Mouse (Mus musculus): ENCODE results near the gene Met.

The Met gene

DNA sequence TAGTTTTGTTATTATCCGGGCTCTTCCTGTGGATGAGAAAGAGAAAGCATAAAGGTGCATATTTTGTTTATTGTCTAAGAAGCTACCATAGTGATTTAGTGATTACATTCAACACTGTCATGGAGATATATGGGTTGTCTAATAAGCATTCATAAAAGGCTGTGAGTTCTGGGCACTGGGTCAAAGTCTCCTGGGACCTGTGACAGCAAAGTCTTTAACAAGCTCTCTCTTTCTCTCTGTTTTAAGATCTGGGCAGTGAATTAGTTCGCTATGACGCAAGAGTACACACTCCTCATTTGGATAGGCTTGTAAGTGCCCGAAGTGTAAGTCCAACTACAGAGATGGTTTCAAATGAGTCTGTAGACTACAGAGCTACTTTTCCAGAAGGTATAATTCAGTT, 85.2 kb downstream of the Met start:
- DNase-seq (ENCODE audit: low spot score), result no peak

DNA sequence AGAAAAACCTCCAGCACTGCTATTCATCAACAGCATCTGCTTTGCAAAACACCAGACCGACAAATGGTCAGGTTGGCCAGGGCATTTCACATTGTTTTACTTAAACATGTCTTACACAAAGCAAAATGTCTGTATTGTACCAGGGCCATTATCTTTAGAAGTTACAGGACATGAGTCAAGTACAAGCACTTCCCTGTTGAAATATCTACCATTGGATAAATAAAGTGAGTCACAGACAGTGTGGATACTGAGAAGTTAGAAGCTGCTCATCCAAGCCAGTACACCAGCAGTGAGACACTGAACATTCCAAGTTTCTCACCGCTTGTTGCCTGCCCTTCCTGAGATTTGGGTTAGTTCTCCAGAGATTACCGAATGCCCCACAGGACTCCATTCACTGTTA, 86.0 kb downstream of the Met start:
- DNase-seq (ENCODE audit: low spot score), result no peak

DNA sequence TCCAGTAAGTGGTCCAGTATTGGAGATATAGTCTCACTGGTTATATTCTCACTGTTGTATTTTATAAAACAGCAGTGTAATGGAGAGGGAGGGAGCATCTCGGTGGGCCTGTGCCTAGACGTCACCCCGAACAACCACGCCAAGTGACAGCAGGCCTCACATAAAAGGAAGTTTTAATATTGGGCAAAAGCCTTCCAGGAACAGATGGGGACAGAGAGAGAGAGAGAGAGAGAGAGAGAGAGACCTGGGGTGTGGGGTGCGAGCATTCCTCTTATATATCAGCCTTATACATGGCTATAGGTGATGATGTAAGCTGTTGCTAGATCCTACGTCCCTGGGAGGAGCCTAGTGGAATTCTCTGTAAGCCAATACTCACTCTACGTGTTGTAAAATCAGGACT, 90.7 kb downstream of the Met start:
- DNase-seq (ENCODE audit: low spot score), result no peak

DNA sequence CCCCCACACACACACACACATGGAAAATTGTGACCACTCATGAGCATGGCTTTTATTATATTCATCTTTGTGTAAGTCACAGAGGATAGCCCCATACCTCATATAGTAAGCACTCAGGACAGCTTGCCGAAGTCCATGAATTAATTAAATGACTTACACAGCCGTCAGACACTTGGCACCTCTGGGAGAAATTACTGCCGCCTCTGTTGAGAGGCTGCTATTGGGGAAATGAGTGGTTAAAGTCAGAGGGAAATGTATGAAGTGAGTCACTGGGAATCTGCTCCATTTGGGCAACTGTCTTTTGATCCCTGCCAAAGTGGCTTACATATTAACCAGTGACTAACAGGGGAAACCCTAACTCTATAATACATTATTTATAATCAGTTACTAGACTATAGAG, 91.2 kb downstream of the Met start:
- no peak for DNase-seq (ENCODE audit: low spot score)

DNA sequence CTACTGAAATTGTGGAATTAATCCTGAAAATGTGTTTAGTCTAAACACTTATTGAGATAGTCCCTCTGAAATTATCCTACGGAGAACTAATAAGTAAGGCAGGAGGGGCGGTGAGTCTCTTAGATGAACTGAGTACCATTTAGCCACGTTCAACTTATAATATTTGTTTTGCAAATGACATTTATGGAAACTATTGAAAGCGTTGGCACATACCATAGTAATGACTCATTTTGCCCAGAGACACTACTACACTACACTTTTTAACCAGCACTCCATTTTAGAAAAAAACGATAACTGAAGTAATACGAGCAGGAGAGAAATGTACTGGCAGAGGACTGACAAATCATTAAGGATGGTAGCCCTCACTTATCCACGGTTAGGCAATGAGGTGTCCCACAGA, 92.1 kb downstream of the Met start:
- no peak for DNase-seq (ENCODE audit: low spot score)

DNA sequence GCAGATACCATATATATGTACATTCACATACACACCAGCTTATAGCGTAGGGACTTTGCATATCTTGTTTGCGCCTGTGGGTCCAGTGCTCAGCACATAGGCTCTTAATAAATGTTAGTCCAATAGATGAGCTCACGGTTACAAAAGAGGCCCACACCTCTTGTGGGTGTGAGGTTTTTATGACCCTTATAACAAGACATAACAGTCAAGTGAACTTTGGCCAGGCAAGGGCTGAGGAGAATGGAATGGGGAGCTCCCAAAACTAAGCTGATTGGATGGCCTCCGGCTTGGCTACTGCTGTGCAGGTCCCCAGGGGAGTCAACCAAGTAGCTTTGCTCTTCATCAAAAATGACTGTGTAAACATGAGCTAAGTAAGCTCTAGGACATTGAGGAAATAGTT, 96.1 kb downstream of the Met start:
- no peak for DNase-seq (ENCODE audit: low spot score)

DNA sequence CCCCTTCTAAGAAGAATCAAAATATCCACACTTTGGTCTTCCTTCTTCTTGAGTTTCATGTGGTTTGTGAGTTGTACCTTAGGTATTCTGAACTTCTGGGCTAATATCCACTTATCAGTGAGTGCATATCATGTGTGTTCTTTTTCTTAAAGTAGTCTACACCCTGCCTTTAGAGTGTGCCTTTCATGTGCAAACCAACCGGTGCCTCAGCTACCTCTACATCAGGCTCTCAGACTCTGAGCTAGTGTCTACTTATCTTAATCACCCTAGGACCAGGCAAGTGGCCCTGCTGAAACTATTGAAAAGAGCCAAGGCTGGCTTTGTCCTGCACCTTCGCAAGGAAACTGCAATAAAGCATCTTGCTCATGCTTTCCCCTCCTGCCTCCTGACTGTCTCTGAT, 97.7 kb downstream of the Met start:
- DNase-seq (ENCODE audit: low spot score), result no peak

DNA sequence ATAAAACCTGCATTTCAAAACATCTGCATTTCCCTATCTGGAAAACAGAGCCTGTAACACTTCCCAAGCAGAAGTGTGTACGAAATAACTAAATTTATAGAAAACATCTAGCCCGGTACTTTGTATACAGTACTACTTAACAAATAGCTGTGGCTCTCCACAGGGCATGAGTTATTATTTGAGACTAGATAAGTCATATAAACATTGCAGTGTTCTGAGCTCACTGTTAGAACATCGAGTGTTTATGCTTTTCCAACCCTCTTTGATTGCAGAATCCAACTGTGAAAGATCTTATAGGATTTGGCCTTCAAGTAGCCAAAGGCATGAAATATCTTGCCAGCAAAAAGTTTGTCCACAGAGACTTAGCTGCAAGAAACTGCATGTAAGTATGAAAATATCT, 98.3 kb downstream of the Met start:
- DNase-seq (ENCODE audit: low spot score), result no peak

DNA sequence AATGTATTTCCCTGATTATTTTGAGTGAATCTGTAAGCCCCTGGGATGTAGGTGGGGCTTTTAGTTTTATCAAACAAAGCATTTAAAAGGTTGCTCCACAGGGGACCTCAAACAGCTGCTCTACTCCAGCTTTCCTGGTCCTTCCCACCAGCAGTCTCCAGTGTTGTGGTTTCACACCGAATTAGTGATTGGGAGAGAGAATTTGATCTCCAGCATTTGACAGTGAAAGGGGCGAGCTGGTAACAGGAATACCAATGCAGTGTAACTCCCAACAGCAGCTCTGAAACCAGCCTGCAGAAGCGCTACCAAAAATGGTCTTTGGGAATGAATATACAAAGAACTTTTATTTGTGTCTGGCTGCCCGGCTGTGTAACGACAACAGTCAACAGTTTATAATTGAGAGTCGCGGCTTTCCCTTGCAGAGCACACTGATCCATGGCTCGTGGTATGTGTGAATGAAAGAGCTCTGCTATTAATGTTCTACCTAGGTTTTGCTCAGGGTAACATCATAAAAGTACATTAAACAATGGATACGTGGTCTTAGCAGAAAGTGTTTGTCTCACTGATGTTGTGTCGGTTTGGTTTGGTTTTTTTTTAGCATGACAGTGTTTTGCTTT, 99.0 kb downstream of the Met start:
- DNase-seq (ENCODE audit: low spot score), result no peak

DNA sequence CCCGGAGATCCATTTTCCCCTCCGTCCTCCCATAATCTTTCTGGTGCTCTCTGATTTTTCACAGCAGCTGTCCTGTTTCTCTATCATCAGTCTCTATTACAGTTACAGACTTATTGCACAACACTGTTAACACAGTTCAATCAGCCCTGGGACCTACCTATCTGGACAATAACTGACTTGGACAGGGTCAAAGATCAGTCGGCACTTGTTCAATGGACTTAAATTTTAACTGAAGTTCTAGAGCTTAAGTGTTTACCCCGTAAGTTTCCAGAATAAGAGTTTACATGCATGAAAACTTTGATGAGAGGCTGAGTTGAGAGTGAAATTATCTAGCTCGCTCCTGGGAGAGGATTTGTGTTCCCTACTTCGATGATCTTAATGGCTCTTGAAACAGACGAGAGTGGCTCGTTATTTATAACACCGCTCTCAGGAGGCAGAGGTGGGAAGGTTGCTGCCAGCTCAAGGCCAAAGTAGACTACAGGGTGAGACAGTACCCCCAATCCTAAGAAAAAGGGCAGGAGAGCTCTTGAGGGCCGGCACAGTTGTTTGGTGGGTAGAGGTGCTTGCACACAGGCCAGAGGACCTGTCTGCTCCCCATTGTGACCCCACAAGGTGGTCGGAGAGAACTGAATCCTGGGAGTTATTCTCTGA, 105.2 kb downstream of the Met start:
- no peak for DNase-seq (ENCODE audit: low spot score)

DNA sequence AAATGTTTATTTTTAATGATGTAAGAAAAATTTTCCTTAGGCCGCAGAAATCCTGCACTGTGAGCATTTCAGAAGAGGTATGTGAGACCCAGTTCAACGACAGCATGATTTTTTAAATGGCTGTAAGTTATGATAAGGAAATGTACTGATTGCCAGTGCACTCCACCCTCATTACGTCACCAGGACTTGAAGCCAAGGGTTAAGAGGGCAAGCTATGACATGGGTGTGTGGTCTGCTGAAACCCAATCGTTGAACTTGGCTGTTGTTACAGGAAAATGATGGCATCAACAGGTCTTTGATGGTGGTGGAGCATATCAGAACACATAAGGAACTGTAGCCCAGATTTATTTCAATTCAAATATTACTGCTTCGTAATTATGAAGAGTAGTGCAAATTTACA, 109.6 kb downstream of the Met start:
- DNase-seq (ENCODE audit: low spot score), result no peak

DNA sequence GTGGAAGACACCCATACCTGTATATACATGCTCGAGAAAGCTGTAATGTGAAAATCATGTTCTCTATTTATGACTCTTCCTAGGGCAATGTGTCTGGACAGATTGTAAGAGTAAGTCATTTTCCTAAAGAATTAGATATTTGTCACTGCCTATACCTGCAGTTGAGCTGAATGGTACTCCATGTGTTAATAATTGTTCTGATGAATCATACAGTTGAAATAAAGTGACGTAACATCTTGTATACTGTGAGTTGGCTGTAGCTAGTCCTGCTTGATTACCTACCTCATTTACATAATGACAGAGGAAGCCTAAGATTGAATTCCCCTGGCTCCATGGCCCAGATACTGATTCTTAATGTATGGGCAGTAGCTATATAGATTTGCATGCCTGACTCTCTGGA, 110.1 kb downstream of the Met start:
- no peak for DNase-seq (ENCODE audit: low spot score)

DNA sequence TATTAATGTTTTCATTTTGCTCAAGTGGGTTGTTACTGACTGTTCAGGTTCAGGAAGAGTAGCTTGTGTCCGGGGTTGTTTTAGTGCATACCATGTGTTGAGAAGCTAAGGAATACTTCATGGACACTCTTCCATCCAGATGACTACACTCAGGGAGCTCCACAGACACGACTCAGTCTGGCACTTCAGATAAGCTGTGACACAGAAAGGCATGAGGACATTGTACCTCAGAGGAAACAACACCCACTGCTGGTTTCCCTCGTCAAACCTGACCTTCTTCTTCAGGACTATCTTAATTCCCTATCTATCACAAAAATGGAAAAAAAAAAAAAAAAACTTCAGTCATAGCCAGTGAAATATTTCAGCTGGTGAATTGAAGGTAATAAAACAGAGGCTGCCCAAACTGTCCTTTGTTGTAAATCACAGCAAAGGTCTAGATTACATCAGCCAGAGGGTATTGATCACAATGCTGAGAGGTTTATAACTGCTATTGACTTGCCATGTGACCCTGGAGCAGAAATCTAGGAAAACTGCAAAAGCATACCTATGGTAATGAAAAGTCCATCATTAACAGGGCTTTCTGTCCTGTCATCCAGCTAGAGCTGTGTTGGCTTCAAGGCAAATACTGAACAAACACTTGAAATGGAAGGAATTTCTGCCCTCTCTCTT, 114.6 kb downstream of the Met start:
- DNase-seq (ENCODE audit: low spot score), result no peak

DNA sequence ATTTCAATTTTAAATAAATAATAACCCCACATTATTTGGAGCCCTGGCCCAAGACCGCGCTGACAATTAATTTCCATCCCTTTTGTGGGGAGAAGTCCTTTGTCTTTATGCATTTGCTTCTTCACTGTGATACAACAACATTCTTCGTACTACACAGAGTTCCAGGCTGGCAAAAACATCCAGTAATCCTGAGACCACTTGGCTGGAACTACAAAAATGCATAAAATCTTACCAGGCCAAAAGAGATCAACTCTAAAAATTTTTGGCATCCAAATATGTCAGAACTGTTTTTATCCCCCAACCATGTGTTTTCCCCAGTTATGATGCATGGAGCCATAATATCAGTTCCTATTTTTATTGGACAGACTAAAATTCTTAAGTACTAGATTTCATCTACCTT, 116.7 kb downstream of the Met start:
- no peak for DNase-seq (ENCODE audit: low spot score)

DNA sequence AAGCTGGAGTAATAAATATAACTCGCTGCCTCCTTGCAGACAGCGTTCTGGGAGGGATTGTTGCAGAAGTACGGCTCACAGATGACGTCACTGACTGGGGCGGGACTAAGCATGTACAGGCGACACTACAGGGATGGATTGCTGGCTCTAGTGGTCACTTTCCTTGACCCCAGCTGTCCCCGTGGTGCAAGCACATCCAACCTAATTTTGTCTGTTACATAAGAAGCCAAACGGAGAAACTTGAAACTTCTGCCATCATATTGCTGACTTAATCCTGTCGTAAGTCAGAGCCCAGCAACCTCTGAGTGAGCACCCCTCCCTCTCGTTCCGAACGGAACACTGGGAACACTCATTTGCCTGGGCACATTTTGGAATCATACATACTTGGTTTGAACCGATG, 120.4 kb downstream of the Met start:
- peak; percentile 57 for DNase-seq (ENCODE audit: low spot score)

DNA sequence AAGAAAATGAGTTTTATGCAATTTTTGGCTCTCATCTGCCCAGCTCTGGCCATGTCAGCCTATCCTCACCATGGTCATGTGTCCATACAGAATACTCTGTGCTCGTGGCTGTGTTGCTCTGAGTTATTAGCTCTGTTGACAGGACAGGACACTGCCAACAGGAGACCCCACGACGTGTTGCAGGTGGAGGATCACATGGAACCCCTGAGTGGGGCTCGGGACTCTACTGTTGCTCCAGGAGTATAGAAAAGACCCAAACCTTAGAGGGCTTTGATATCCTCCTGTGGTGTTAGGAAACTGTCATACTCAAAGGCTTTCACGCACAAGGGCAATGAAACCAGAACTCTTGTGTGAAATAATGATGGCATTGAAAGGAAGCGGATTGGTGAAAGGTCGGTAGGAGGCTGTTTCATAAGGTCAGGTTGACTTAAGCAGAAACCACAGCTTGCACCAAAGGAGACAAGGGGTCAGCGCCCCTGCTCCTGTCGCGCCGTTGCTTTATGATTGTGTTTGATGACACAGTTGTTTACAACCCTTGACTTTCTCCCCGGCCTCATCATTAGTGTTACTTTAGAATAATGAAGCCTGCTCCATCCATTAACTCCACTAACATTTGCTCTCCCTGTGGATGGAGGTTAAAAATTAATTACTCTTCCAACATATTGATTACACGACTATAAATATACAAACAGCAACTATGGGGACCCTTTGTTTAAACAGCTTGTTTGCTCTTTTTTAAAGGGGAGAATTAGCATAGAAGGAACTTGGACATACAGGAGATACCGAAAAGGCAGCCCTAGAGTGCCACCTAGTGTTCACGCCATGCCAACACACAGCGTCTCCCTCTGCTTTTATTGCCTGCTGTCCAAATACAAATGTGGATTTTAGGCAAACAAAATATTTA, 125.7 kb downstream of the Met start:
- peak; percentile 70 for DNase-seq (ENCODE audit: low spot score)

DNA sequence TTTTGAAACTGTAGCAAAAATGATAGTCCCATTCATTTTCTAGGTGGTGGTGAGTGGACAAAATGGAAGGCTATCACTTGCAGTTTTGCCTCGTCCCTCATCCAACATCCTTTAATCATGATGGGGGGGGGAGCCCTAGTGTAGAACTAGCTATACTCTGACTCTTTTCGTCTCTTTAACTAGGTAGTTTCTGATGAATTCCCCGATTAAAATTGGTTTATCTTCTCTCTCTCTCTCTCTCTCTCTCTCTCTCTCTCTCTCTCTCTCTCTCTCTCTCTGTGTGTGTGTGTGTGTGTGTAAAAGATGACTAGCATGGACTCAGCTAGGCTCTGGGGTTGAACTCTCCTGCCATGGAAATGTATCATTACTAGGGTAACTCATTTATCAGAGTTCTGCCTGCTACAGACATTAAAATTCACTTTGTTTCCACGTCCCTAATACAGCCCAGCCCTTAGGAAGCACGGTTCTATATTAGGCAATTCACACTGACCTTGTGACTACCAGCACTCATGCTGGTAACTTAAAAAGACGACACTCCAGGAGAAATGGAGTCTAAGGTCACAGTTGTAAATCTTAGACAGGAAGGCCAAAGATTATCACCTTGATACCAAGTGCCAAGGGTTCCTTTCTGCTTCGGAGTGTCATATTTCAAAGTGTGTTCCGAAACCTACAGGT, 126.5 kb downstream of the Met start:
- no peak for DNase-seq (ENCODE audit: low spot score)

DNA sequence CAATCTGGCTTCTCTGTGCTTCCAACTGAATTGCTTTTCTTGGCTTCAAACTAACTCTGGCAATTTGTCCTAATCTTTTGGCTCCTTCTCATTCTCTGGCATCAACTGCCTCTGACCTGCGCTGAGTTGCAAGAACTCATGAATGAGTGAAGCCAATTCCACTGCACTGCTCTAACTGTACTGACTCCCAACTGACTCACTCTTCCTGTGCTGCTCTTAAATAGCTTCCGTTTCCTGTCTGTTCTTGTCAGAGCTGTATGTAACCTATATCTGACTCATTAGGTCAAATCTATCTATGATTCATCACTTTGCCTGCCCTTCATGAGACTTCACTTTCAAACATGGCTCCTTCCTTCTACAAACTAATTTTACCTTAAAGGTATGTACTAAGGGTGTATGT, 130.4 kb downstream of the Met start:
- no peak for DNase-seq (ENCODE audit: low spot score)

DNA sequence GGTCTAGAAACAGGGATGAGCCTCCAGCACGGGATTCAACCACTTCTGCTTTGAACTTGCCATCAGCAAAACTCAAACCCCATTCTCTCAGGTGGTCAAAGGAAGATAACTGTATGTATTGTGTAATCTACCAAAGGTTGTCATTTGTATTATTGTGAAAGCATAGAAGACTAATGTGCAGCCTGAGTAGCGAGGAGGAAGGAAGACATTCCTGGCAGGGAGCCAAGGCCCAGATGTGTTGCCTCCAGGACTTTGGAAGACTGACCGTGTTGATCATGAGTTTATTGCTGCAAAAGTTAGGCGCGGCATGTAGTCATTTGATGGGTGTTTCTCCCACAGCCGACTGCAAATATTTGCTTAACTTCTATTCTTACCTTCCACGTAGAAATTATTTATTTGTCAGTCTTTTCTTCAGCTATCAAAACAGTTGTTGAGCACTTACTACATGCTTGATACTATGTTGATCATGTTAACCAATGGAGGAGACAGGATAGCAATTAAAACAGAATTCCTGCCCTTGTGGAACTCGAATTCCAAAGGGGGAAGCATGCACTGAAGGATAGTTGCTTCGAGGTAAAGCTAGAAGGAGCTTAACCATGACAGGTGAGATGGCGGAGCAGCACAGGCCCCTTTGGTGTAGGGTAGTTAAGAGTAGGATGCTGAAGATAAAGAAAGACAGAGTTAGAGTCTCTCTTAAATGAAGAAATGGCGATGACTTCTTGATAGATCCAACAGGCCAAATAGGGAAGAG, 132.3 kb downstream of the Met start:
- no peak for DNase-seq (ENCODE audit: low spot score)

DNA sequence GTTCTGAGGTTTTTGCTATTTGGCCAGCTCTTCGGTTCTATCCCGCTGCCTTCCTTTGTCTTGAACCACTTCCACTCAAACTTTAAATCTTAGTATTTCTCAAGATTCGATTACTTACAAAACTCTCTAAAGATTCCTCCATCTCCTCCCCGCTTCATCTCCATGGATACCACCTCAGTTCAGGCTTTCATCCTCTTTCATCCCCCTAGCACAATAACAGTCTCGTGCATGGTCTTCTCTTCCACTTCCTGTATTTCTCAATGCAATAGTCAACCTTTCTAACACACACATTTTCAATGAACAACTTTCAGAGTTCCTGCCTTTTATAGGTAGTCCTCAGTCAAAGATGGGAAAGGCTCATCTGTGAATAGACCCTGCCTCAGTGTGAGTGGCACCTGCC, 135.8 kb downstream of the Met start:
- DNase-seq (ENCODE audit: low spot score), result no peak

DNA sequence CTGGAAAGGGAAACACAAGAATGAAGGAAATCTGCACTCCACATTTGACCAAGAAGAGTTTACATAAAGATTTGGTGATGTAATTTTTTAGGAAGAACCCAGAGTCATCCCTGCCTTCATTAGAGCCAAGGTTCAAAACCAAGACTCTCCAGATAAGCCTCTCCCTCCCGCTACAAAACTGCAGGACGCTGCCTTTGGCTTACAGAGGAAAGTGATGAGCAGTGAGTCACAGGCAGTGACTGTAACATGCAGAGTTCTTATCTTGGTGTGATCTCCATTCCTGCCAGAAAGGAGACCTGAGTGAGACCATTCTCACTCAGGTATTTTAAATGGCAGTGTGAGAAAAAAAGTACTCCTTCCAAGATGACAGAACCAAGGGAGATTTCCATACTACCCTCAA, 137.9 kb downstream of the Met start:
- no peak for DNase-seq (ENCODE audit: low spot score)

DNA sequence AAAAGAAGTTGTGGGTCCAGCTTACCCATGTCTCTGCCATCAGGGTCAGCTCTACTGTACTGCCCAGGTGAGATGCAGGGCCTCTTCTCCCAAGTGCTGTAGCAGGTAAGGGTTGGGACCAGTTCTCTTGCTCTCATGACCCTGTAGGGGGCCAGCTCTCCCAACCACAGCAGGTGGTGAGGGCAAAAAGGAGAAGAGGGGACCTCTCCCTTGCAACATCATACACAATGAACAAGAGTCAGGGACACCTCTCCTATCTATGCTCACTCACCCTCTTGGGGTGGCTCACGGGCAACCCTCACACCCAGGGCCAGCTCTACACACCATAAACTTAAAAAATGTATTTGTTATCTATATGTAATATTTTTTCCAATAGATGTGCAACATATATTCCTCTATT, 143.3 kb downstream of the Met start:
- no peak for DNase-seq (ENCODE audit: low spot score)

All from ovary, postnatal 36 days (tissue).